Mouse (Mus musculus): ENCODE measurements around the gene Aldh1a2. TPM values are rescaled to one million over a fixed set of nuclear protein-coding genes. Genes with fewer than 3 reads are reported as not detected.
A peak's percentile ranks its signal among the peaks of the same experiment; 100 is the strongest.

The Aldh1a2 gene
- polyA plus RNA-seq (2016; fragmentation: Nextera tagmentation; extraction: Ambion mirVana) = 5.7 TPM in 2 replicates

GRCm38 (mm10) chr9:71215248-71216035, at the start of gene Aldh1a2:
Gene Aldh1a2, plus strand, starts transcription at chr9:71215789.
- H3K9me3 ChIP-seq = no peaks in the 10 kb centered on the region
- no peak within 1 kb of the TSS for H3K27ac ChIP-seq
- peak within 1 kb of the TSS; percentile 62 for H3K4me2 ChIP-seq
- H3K36me3 ChIP-seq (replicated peaks) = no peaks in the 10 kb centered on the region
- ATAC-seq (ENCODE audit: low FRiP score) = peak; percentile 71
- peaks cover 66% of the 10 kb centered on the region for H3K27me3 ChIP-seq
- H3K4me3 ChIP-seq (replicated peaks) = peak within 1 kb of the TSS; percentile 42
- peaks cover 21% of the 10 kb centered on the region for H3K4me1 ChIP-seq
- H3K9ac ChIP-seq = 0 out of 2 replicates have a peak within 1 kb of the TSS, but pooled peaks have one; percentile 33
- WGBS = 1% methylated on average over 58 of the region's 97 CpGs

GRCm38 (mm10) chr9:71166019-71166705, 49.4 kb upstream of the Aldh1a2 start:
- Histone ChIP-seq H3K27ac (no peak overlapping the region), H3K36me3 (replicated peaks) (no peaks in the 10 kb centered on the region), H3K4me2 (no peak overlapping the region), H3K9ac (no peak overlapping the region), H3K9me3 (no peaks in the 10 kb centered on the region), H3K4me1 (peaks cover 14% of the 10 kb centered on the region), H3K27me3 (no peaks in the 10 kb centered on the region), H3K4me3 (replicated peaks) (no peak overlapping the region)
- no peak for ATAC-seq (ENCODE audit: low FRiP score)
- 89% methylated on average over 5 of the region's 5 CpGs for WGBS

GRCm38 (mm10) chr9:71166871-71167465, 48.6 kb upstream of the Aldh1a2 start:
- no peak for ATAC-seq (ENCODE audit: low FRiP score)
- H3K36me3 ChIP-seq (replicated peaks) = no peaks in the 10 kb centered on the region
- WGBS = 51% methylated on average over 5 of the region's 5 CpGs

GRCm38 (mm10) chr9:71167473-71168215, 47.9 kb upstream of the Aldh1a2 start:
- no peaks in the 10 kb centered on the region for H3K9me3 ChIP-seq
- WGBS = 15% methylated on average over 2 of the region's 2 CpGs
- peaks cover 14% of the 10 kb centered on the region for H3K4me1 ChIP-seq
- no peaks in the 10 kb centered on the region for H3K36me3 ChIP-seq (replicated peaks)
- H3K27ac ChIP-seq = peak overlapping the region; percentile 38
- H3K4me2 ChIP-seq = no peak overlapping the region
- no peak for ATAC-seq (ENCODE audit: low FRiP score)
- no peaks in the 10 kb centered on the region for H3K27me3 ChIP-seq
- H3K9ac ChIP-seq = no peak overlapping the region
- no peak overlapping the region for H3K4me3 ChIP-seq (replicated peaks)

More at GRCm38 (mm10) chr9:71166871-71167465, 48.6 kb upstream of the Aldh1a2 start:
- Histone ChIP-seq H3K4me1 (peaks cover 14% of the 10 kb centered on the region), H3K27ac (peak overlapping the region; percentile 38; the same call in 1 of the 2 replicates), H3K9ac (no peak overlapping the region), H3K27me3 (no peaks in the 10 kb centered on the region), H3K9me3 (no peaks in the 10 kb centered on the region), H3K4me2 (no peak overlapping the region), H3K4me3 (replicated peaks) (no peak overlapping the region)

GRCm38 (mm10) chr9:71168511-71168910, 47.1 kb upstream of the Aldh1a2 start, which contains the start of gene Aqp9:
Gene Aqp9, minus strand, starts transcription at chr9:71168682.
- Histone ChIP-seq H3K36me3 (replicated peaks) (no peaks in the 10 kb centered on the region), H3K27me3 (no peaks in the 10 kb centered on the region), H3K4me2 (no peak within 1 kb of the TSS), H3K4me3 (replicated peaks) (no peak within 1 kb of the TSS), H3K4me1 (peaks cover 14% of the 10 kb centered on the region), H3K9me3 (no peaks in the 10 kb centered on the region), H3K27ac (peak within 1 kb of the TSS; percentile 38), H3K9ac (no peak within 1 kb of the TSS)
- ATAC-seq (ENCODE audit: low FRiP score) = no peak
- WGBS = 45% methylated on average over 12 of the region's 12 CpGs

GRCm38 (mm10) chr9:71173533-71173932, 42.1 kb upstream of the Aldh1a2 start:
- Histone ChIP-seq H3K27ac (no peak overlapping the region), H3K27me3 (no peaks in the 10 kb centered on the region), H3K9ac (no peak overlapping the region), H3K9me3 (no peaks in the 10 kb centered on the region), H3K36me3 (replicated peaks) (no peaks in the 10 kb centered on the region), H3K4me3 (replicated peaks) (no peak overlapping the region), H3K4me2 (no peak overlapping the region), H3K4me1 (peaks cover 4% of the 10 kb centered on the region; the same call in 1 of the 2 replicates)
- no peak for ATAC-seq (ENCODE audit: low FRiP score)
- WGBS = 64% methylated on average over 9 of the region's 9 CpGs

GRCm38 (mm10) chr9:71174316-71174975, 41.1 kb upstream of the Aldh1a2 start:
- no peak overlapping the region for H3K4me2 ChIP-seq
- H3K9me3 ChIP-seq = no peaks in the 10 kb centered on the region
- H3K9ac ChIP-seq = no peak overlapping the region
- ATAC-seq (ENCODE audit: low FRiP score) = no peak
- H3K4me3 ChIP-seq (replicated peaks) = no peak overlapping the region
- no peaks in the 10 kb centered on the region for H3K4me1 ChIP-seq
- WGBS = 89% methylated on average over 5 of the region's 5 CpGs
- no peaks in the 10 kb centered on the region for H3K27me3 ChIP-seq
- H3K36me3 ChIP-seq (replicated peaks) = no peaks in the 10 kb centered on the region
- no peak overlapping the region for H3K27ac ChIP-seq

GRCm38 (mm10) chr9:71175686-71176085, 39.9 kb upstream of the Aldh1a2 start:
- Histone ChIP-seq H3K27ac (no peak overlapping the region), H3K36me3 (replicated peaks) (no peaks in the 10 kb centered on the region), H3K4me1 (no peaks in the 10 kb centered on the region), H3K4me2 (no peak overlapping the region), H3K9me3 (no peaks in the 10 kb centered on the region), H3K27me3 (no peaks in the 10 kb centered on the region), H3K4me3 (replicated peaks) (no peak overlapping the region), H3K9ac (no peak overlapping the region)
- 94% methylated on average over 1 of the region's 1 CpGs for WGBS
- ATAC-seq (ENCODE audit: low FRiP score) = no peak

- H3K9ac ChIP-seq = no peak overlapping the region
- no peak overlapping the region for H3K4me3 ChIP-seq (replicated peaks)
- no peak overlapping the region for H3K27ac ChIP-seq
- H3K4me2 ChIP-seq = no peak overlapping the region
- 82% methylated on average over 6 of the region's 6 CpGs for WGBS
- no peaks in the 10 kb centered on the region for H3K9me3 ChIP-seq
- no peaks in the 10 kb centered on the region for H3K27me3 ChIP-seq
- ATAC-seq (ENCODE audit: low FRiP score) = no peak
- no peaks in the 10 kb centered on the region for H3K4me1 ChIP-seq
- no peaks in the 10 kb centered on the region for H3K36me3 ChIP-seq (replicated peaks)
These were observed 36.2 kb upstream of the Aldh1a2 start for GRCm38 (mm10) chr9:71179276-71179896.

GRCm38 (mm10) chr9:71179964-71180700, 35.5 kb upstream of the Aldh1a2 start:
- Histone ChIP-seq H3K4me1 (no peaks in the 10 kb centered on the region), H3K9me3 (no peaks in the 10 kb centered on the region), H3K9ac (no peak overlapping the region), H3K4me3 (replicated peaks) (no peak overlapping the region), H3K36me3 (replicated peaks) (no peaks in the 10 kb centered on the region), H3K4me2 (no peak overlapping the region), H3K27me3 (no peaks in the 10 kb centered on the region), H3K27ac (no peak overlapping the region)
- WGBS = 82% methylated on average over 8 of the region's 8 CpGs
- ATAC-seq (ENCODE audit: low FRiP score) = no peak

- Histone ChIP-seq H3K36me3 (replicated peaks) (no peaks in the 10 kb centered on the region), H3K27me3 (no peaks in the 10 kb centered on the region), H3K27ac (no peak overlapping the region), H3K4me2 (no peak overlapping the region), H3K9ac (no peak overlapping the region), H3K4me1 (no peaks in the 10 kb centered on the region), H3K4me3 (replicated peaks) (no peak overlapping the region), H3K9me3 (no peaks in the 10 kb centered on the region)
- ATAC-seq (ENCODE audit: low FRiP score) = no peak
These were observed 30.3 kb upstream of the Aldh1a2 start for GRCm38 (mm10) chr9:71185285-71185684.
